Mouse (Mus musculus): Measurements from ENCODE around the gene Stx8. TPM values are rescaled to one million over a fixed set of nuclear protein-coding genes. Genes with fewer than 3 reads are reported as not detected.

Stx8 gene
- polyA plus RNA-seq, 1 experiment from 2014 or later, result 58.2 TPM

GRCm38 (mm10) chr11:68117878-68118660, 152.1 kb downstream of the Stx8 start:
- Histone ChIP-seq H3K4me3 (no peak overlapping the region), H3K27me3 (replicated peaks) (no peaks in the 10 kb centered on the region), H3K4me2 (no peak overlapping the region), H3K4me1 (replicated peaks) (peaks cover 20% of the 10 kb centered on the region), H3K36me3 (no peaks in the 10 kb centered on the region), H3K9ac (no peak overlapping the region), H3K27ac (ENCODE audit: poor library complexity, severe bottlenecking) (no peak overlapping the region), H3K9me3 (replicated peaks) (no peaks in the 10 kb centered on the region)
- 87% methylated on average over 10 of the region's 10 CpGs for WGBS
- ATAC-seq (ENCODE audit: insufficient number of reproducible peaks, low FRiP score), result no peak

- no peaks in the 10 kb centered on the region for H3K36me3 ChIP-seq
- peaks cover 15% of the 10 kb centered on the region for H3K4me1 ChIP-seq (replicated peaks)
- H3K9ac ChIP-seq, result no peak overlapping the region
- H3K9me3 ChIP-seq (replicated peaks), result no peaks in the 10 kb centered on the region
- no peak overlapping the region for H3K27ac ChIP-seq (ENCODE audit: poor library complexity, severe bottlenecking)
- no peak overlapping the region for H3K4me2 ChIP-seq
- no peaks in the 10 kb centered on the region for H3K27me3 ChIP-seq (replicated peaks)
- H3K4me3 ChIP-seq, result no peak overlapping the region
- 80% methylated on average over 4 of the region's 4 CpGs for WGBS
- ATAC-seq (ENCODE audit: insufficient number of reproducible peaks, low FRiP score), result no peak
Observed at GRCm38 (mm10) chr11:68118679-68119078, 152.7 kb downstream of the Stx8 start.

GRCm38 (mm10) chr11:68119136-68119535, 153.1 kb downstream of the Stx8 start:
- Histone ChIP-seq H3K27me3 (replicated peaks) (no peaks in the 10 kb centered on the region), H3K9me3 (replicated peaks) (no peaks in the 10 kb centered on the region), H3K9ac (no peak overlapping the region), H3K27ac (ENCODE audit: poor library complexity, severe bottlenecking) (no peak overlapping the region), H3K4me2 (no peak overlapping the region), H3K4me1 (replicated peaks) (peaks cover 11% of the 10 kb centered on the region), H3K4me3 (no peak overlapping the region), H3K36me3 (no peaks in the 10 kb centered on the region)
- ATAC-seq (ENCODE audit: insufficient number of reproducible peaks, low FRiP score), result no peak
- WGBS, result 66% methylated on average over 13 of the region's 13 CpGs

GRCm38 (mm10) chr11:68121260-68121659, 155.3 kb downstream of the Stx8 start:
- ATAC-seq (ENCODE audit: insufficient number of reproducible peaks, low FRiP score), result no peak
- Histone ChIP-seq H3K4me3 (no peak overlapping the region), H3K36me3 (no peaks in the 10 kb centered on the region), H3K27me3 (replicated peaks) (no peaks in the 10 kb centered on the region), H3K27ac (ENCODE audit: poor library complexity, severe bottlenecking) (no peak overlapping the region), H3K9me3 (replicated peaks) (no peaks in the 10 kb centered on the region), H3K4me2 (no peak overlapping the region), H3K9ac (no peak overlapping the region), H3K4me1 (replicated peaks) (peaks cover 7% of the 10 kb centered on the region)
- WGBS, result 64% methylated on average over 6 of the region's 6 CpGs

- ATAC-seq (ENCODE audit: insufficient number of reproducible peaks, low FRiP score), result no peak
- no peaks in the 10 kb centered on the region for H3K36me3 ChIP-seq
- H3K27me3 ChIP-seq (replicated peaks), result no peaks in the 10 kb centered on the region
- 76% methylated on average over 6 of the region's 6 CpGs for WGBS
- H3K4me2 ChIP-seq, result no peak overlapping the region
- no peak overlapping the region for H3K4me3 ChIP-seq
- no peak overlapping the region for H3K9ac ChIP-seq
- peaks cover 3% of the 10 kb centered on the region for H3K4me1 ChIP-seq (replicated peaks)
- no peaks in the 10 kb centered on the region for H3K9me3 ChIP-seq (replicated peaks)
- H3K27ac ChIP-seq (ENCODE audit: poor library complexity, severe bottlenecking), result no peak overlapping the region
Observed at GRCm38 (mm10) chr11:68121660-68122059, 155.7 kb downstream of the Stx8 start.

- ATAC-seq (ENCODE audit: insufficient number of reproducible peaks, low FRiP score), result no peak
- no peaks in the 10 kb centered on the region for H3K36me3 ChIP-seq
- no peaks in the 10 kb centered on the region for H3K9me3 ChIP-seq (replicated peaks)
- whole genome bisulfite sequencing, result 86% methylated on average over 9 of the region's 9 CpGs
- H3K27ac ChIP-seq (ENCODE audit: poor library complexity, severe bottlenecking), result no peak overlapping the region
- H3K27me3 ChIP-seq (replicated peaks), result no peaks in the 10 kb centered on the region
- H3K4me3 ChIP-seq, result no peak overlapping the region
- no peak overlapping the region for H3K4me2 ChIP-seq
- H3K9ac ChIP-seq, result no peak overlapping the region
- H3K4me1 ChIP-seq (replicated peaks), result no peaks in the 10 kb centered on the region
Observed at GRCm38 (mm10) chr11:68126071-68126470, 160.1 kb downstream of the Stx8 start.

GRCm38 (mm10) chr11:68134494-68134893, 168.5 kb downstream of the Stx8 start:
- no peak overlapping the region for H3K9ac ChIP-seq
- H3K27ac ChIP-seq (ENCODE audit: poor library complexity, severe bottlenecking), result no peak overlapping the region
- no peak for ATAC-seq (ENCODE audit: insufficient number of reproducible peaks, low FRiP score)
- H3K9me3 ChIP-seq (replicated peaks), result no peaks in the 10 kb centered on the region
- peaks cover 11% of the 10 kb centered on the region for H3K4me1 ChIP-seq (replicated peaks)
- H3K36me3 ChIP-seq, result no peaks in the 10 kb centered on the region
- no peak overlapping the region for H3K4me2 ChIP-seq
- 59% methylated on average over 7 of the region's 7 CpGs for WGBS
- no peaks in the 10 kb centered on the region for H3K27me3 ChIP-seq (replicated peaks)
- no peak overlapping the region for H3K4me3 ChIP-seq

- Histone ChIP-seq H3K27ac (ENCODE audit: poor library complexity, severe bottlenecking) (no peak overlapping the region), H3K9ac (no peak overlapping the region), H3K27me3 (replicated peaks) (no peaks in the 10 kb centered on the region), H3K4me1 (replicated peaks) (peaks cover 11% of the 10 kb centered on the region), H3K4me3 (no peak overlapping the region), H3K9me3 (replicated peaks) (no peaks in the 10 kb centered on the region), H3K4me2 (no peak overlapping the region), H3K36me3 (no peaks in the 10 kb centered on the region)
- 64% methylated on average over 9 of the region's 9 CpGs for WGBS
- ATAC-seq (ENCODE audit: insufficient number of reproducible peaks, low FRiP score), result no peak
Observed at GRCm38 (mm10) chr11:68135350-68135749, 169.4 kb downstream of the Stx8 start.

- ATAC-seq (ENCODE audit: insufficient number of reproducible peaks, low FRiP score), result no peak
- no peaks in the 10 kb centered on the region for H3K9me3 ChIP-seq (replicated peaks)
- no peak overlapping the region for H3K9ac ChIP-seq
- H3K27ac ChIP-seq (ENCODE audit: poor library complexity, severe bottlenecking), result no peak overlapping the region
- H3K4me3 ChIP-seq, result no peak overlapping the region
- H3K4me1 ChIP-seq (replicated peaks), result peaks cover 11% of the 10 kb centered on the region
- no peak overlapping the region for H3K4me2 ChIP-seq
- no peaks in the 10 kb centered on the region for H3K36me3 ChIP-seq
- H3K27me3 ChIP-seq (replicated peaks), result no peaks in the 10 kb centered on the region
- WGBS, result 77% methylated on average over 8 of the region's 8 CpGs
Observed at GRCm38 (mm10) chr11:68136687-68137086, 170.7 kb downstream of the Stx8 start.

- no peaks in the 10 kb centered on the region for H3K27me3 ChIP-seq (replicated peaks)
- H3K27ac ChIP-seq (ENCODE audit: poor library complexity, severe bottlenecking), result no peak overlapping the region
- 22% methylated on average over 8 of the region's 8 CpGs for WGBS
- H3K36me3 ChIP-seq, result no peaks in the 10 kb centered on the region
- no peak for ATAC-seq (ENCODE audit: insufficient number of reproducible peaks, low FRiP score)
- H3K9me3 ChIP-seq (replicated peaks), result no peaks in the 10 kb centered on the region
- no peak overlapping the region for H3K9ac ChIP-seq
- peaks cover 43% of the 10 kb centered on the region for H3K4me1 ChIP-seq (replicated peaks)
- H3K4me3 ChIP-seq, result no peak overlapping the region
- no peak overlapping the region for H3K4me2 ChIP-seq
Observed at GRCm38 (mm10) chr11:68142296-68142695, 176.3 kb downstream of the Stx8 start.

- H3K4me1 ChIP-seq (replicated peaks), result peaks cover 43% of the 10 kb centered on the region
- H3K9me3 ChIP-seq (replicated peaks), result no peaks in the 10 kb centered on the region
- H3K4me2 ChIP-seq, result no peak overlapping the region
- H3K9ac ChIP-seq, result no peak overlapping the region
- no peaks in the 10 kb centered on the region for H3K27me3 ChIP-seq (replicated peaks)
- no peak overlapping the region for H3K4me3 ChIP-seq
- WGBS, result 45% methylated on average over 13 of the region's 13 CpGs
- ATAC-seq (ENCODE audit: insufficient number of reproducible peaks, low FRiP score), result no peak
- H3K27ac ChIP-seq (ENCODE audit: poor library complexity, severe bottlenecking), result no peak overlapping the region
- H3K36me3 ChIP-seq, result no peaks in the 10 kb centered on the region
Observed at GRCm38 (mm10) chr11:68144235-68145065, 178.5 kb downstream of the Stx8 start.
